Mouse (Mus musculus) hindbrain, embryonic 13.5 days (tissue): Measurements from ENCODE around the gene Ambra1. TPM values are rescaled to one million over a fixed set of nuclear protein-coding genes. Genes with fewer than 3 reads are reported as not detected.

Experiments used
- ATAC-seq: fragments of 200-750 bp; cut with Nextera tagmentation; 2 replicates; pipeline ENCODE4 v1.8.0; 2017; ENCODE audit warnings: moderate TSS enrichment; ENCODE audit not compliant: low FRiP score
- H3K27ac ChIP-seq: fragments of 300-500 bp; sonication (generic); 2 replicates; pipeline ENCODE4 v1.5.1; 2015; ENCODE audit warnings: inconsistent platforms, mild to moderate bottlenecking, moderate library complexity
- H3K27me3 ChIP-seq: fragments of 300-500 bp; sonication (generic); 2 replicates; pipeline ENCODE4 v1.6.1; 2015; ENCODE audit warnings: mild to moderate bottlenecking, inconsistent platforms
- H3K36me3 ChIP-seq: fragments of 300-500 bp; sonication (generic); 2 replicates; pipeline ENCODE4 v1.6.1; 2015; ENCODE audit warnings: mild to moderate bottlenecking, inconsistent platforms
- H3K4me1 ChIP-seq: fragments of 300-500 bp; sonication (generic); replicated peaks from 2 replicates; pipeline ENCODE4 v1.6.1; 2015; ENCODE audit warnings: inconsistent platforms
- H3K4me2 ChIP-seq: fragments of 300-500 bp; sonication (generic); 2 replicates; pipeline ENCODE4 v1.6.1; 2015; ENCODE audit warnings: inconsistent platforms, mild to moderate bottlenecking, moderate library complexity
- H3K4me3 ChIP-seq: fragments of 300-500 bp; sonication (generic); 2 replicates; pipeline ENCODE4 v1.5.1; 2015; ENCODE audit warnings: mild to moderate bottlenecking, inconsistent platforms
- H3K9ac ChIP-seq: fragments of 300-500 bp; sonication (generic); 2 replicates; pipeline ENCODE4 v1.6.1; 2015; ENCODE audit warnings: mild to moderate bottlenecking, inconsistent platforms
- H3K9me3 ChIP-seq: fragments of 300-500 bp; sonication (generic); 2 replicates; pipeline ENCODE4 v1.6.1; 2016; ENCODE audit warnings: inconsistent platforms
- WGBS: fragments of 180-500 bp; shearing (Covaris S2); methylation state at CpG from one replicate; pipeline ENCODE4 v1.1.7; 2015; 5-methylcytosine and 5-hydroxymethylcytosine counted together
- polyA plus RNA-seq: library from polyadenylated mRNA; unstranded; fragments of >200 nt; fragmentation: Nextera tagmentation; extraction: Ambion mirVana; gene quantifications from 2 replicates; pipeline ENCODE4 v1.2.1, GENCODE M21; 2015

The Ambra1 gene
- polyA plus RNA-seq, 1 experiment from 2014 or later, result 21.8 TPM

- H3K9ac ChIP-seq, result no peak overlapping the region
- H3K4me2 ChIP-seq, result no peak overlapping the region
- H3K4me1 ChIP-seq, result peaks cover 55% of the 10 kb centered on the region
- ATAC-seq, result no peak
- no peak overlapping the region for H3K4me3 ChIP-seq
- H3K27ac ChIP-seq, result no peak overlapping the region
- H3K9me3 ChIP-seq, result no peaks in the 10 kb centered on the region
- peaks cover 60% of the 10 kb centered on the region for H3K36me3 ChIP-seq
- 0 out of 2 replicates have a peak, but pooled peaks cover 1% of the 10 kb centered on the region for H3K27me3 ChIP-seq
- 48% methylated on average over 8 of the region's 8 CpGs for WGBS
These were observed 204.1 kb downstream of the Ambra1 start for GRCm38 (mm10) chr2:91934016-91934415.

- no peak for ATAC-seq
- Histone ChIP-seq H3K4me1 (peaks cover 47% of the 10 kb centered on the region), H3K27ac (no peak overlapping the region), H3K27me3 (no peaks in the 10 kb centered on the region), H3K4me2 (no peak overlapping the region), H3K4me3 (no peak overlapping the region), H3K9ac (peak overlapping the region; percentile 13; the same call in 1 of the 2 replicates), H3K9me3 (no peaks in the 10 kb centered on the region), H3K36me3 (peaks cover 69% of the 10 kb centered on the region)
- 86% methylated on average over 9 of the region's 9 CpGs for WGBS
These were observed 205.0 kb downstream of the Ambra1 start for GRCm38 (mm10) chr2:91934826-91935525.

GRCm38 (mm10) chr2:91936154-91936553 is 206.2 kb downstream of the Ambra1 start:
- Histone ChIP-seq H3K4me1 (peaks cover 35% of the 10 kb centered on the region), H3K4me3 (no peak overlapping the region), H3K27me3 (no peaks in the 10 kb centered on the region), H3K27ac (no peak overlapping the region), H3K9me3 (no peaks in the 10 kb centered on the region), H3K36me3 (peaks cover 78% of the 10 kb centered on the region), H3K9ac (0 out of 2 replicates have a peak overlapping the region, but pooled peaks have one; percentile 19), H3K4me2 (no peak overlapping the region)
- ATAC-seq, result no peak
- WGBS, result 87% methylated on average over 7 of the region's 7 CpGs

- WGBS, result 87% methylated on average over 15 of the region's 15 CpGs
- Histone ChIP-seq H3K4me3 (no peak overlapping the region), H3K27me3 (no peaks in the 10 kb centered on the region), H3K36me3 (peaks cover 69% of the 10 kb centered on the region), H3K27ac (no peak overlapping the region), H3K9me3 (no peaks in the 10 kb centered on the region), H3K4me1 (peaks cover 6% of the 10 kb centered on the region; the same call in 1 of the 2 replicates), H3K9ac (no peak overlapping the region; the same call in 1 of the 2 replicates), H3K4me2 (no peak overlapping the region)
- ATAC-seq, result no peak
These were observed 209.5 kb downstream of the Ambra1 start for GRCm38 (mm10) chr2:91939303-91939935.

GRCm38 (mm10) chr2:91942356-91942755 is 212.4 kb downstream of the Ambra1 start:
- peaks cover 22% of the 10 kb centered on the region for H3K4me1 ChIP-seq
- WGBS, result 84% methylated on average over 6 of the region's 6 CpGs
- no peaks in the 10 kb centered on the region for H3K9me3 ChIP-seq
- no peak overlapping the region for H3K27ac ChIP-seq
- H3K9ac ChIP-seq, result no peak overlapping the region
- H3K27me3 ChIP-seq, result peaks cover 3% of the 10 kb centered on the region; the same call in 1 of the 2 replicates
- ATAC-seq, result no peak
- H3K36me3 ChIP-seq, result peaks cover 40% of the 10 kb centered on the region
- no peak overlapping the region for H3K4me3 ChIP-seq
- H3K4me2 ChIP-seq, result no peak overlapping the region

- no peak overlapping the region for H3K27ac ChIP-seq
- no peaks in the 10 kb centered on the region for H3K9me3 ChIP-seq
- peak; percentile 73 for ATAC-seq
- H3K4me2 ChIP-seq, result no peak overlapping the region
- peaks cover 3% of the 10 kb centered on the region; the same call in 1 of the 2 replicates for H3K27me3 ChIP-seq
- H3K36me3 ChIP-seq, result peaks cover 20% of the 10 kb centered on the region
- peak overlapping the region; percentile 14; the same call in 1 of the 2 replicates for H3K9ac ChIP-seq
- no peak overlapping the region for H3K4me3 ChIP-seq
- peaks cover 41% of the 10 kb centered on the region for H3K4me1 ChIP-seq
- WGBS, result 49% methylated on average over 13 of the region's 13 CpGs
These were observed 214.4 kb downstream of the Ambra1 start for GRCm38 (mm10) chr2:91944170-91944950.

- 85% methylated on average over 18 of the region's 18 CpGs for WGBS
These were observed 215.5 kb downstream of the Ambra1 start, which contains the start of gene Gm9821 for GRCm38 (mm10) chr2:91945483-91945882. Gene Gm9821 (plus strand): TSS chr2:91945703.

GRCm38 (mm10) chr2:91946836-91947235 is 216.9 kb downstream of the Ambra1 start:
- H3K4me1 ChIP-seq, result peaks cover 56% of the 10 kb centered on the region
- no peak for ATAC-seq
- H3K4me3 ChIP-seq, result no peak overlapping the region
- WGBS, result 58% methylated on average over 6 of the region's 6 CpGs
- H3K9me3 ChIP-seq, result no peaks in the 10 kb centered on the region
- 0 out of 2 replicates have a peak overlapping the region, but pooled peaks have one; percentile 24 for H3K9ac ChIP-seq
- H3K36me3 ChIP-seq, result peaks cover 3% of the 10 kb centered on the region
- 0 out of 2 replicates have a peak overlapping the region, but pooled peaks have one; percentile 18 for H3K27ac ChIP-seq
- no peak overlapping the region for H3K4me2 ChIP-seq
- H3K27me3 ChIP-seq, result peaks cover 3% of the 10 kb centered on the region; the same call in 1 of the 2 replicates

More at GRCm38 (mm10) chr2:91945483-91945882, 215.5 kb downstream of the Ambra1 start, which contains the start of gene Gm9821:
- Histone ChIP-seq H3K27ac (no peak within 1 kb of the TSS), H3K9me3 (no peaks in the 10 kb centered on the region), H3K4me1 (peaks cover 52% of the 10 kb centered on the region), H3K36me3 (peaks cover 10% of the 10 kb centered on the region), H3K4me2 (no peak within 1 kb of the TSS), H3K27me3 (peaks cover 3% of the 10 kb centered on the region; the same call in 1 of the 2 replicates), H3K9ac (no peak within 1 kb of the TSS), H3K4me3 (no peak within 1 kb of the TSS)
- ATAC-seq, result no peak

- no peak for ATAC-seq
- Histone ChIP-seq H3K36me3 (no peaks in the 10 kb centered on the region), H3K27me3 (peaks cover 3% of the 10 kb centered on the region; the same call in 1 of the 2 replicates), H3K4me2 (no peak overlapping the region), H3K4me3 (no peak overlapping the region), H3K9me3 (no peaks in the 10 kb centered on the region), H3K4me1 (peaks cover 56% of the 10 kb centered on the region), H3K27ac (peak overlapping the region; percentile 76), H3K9ac (peak overlapping the region; percentile 46; the same call in 1 of the 2 replicates)
- 51% methylated on average over 11 of the region's 11 CpGs for WGBS
These were observed 217.6 kb downstream of the Ambra1 start for GRCm38 (mm10) chr2:91947397-91948150.

GRCm38 (mm10) chr2:91948151-91948509 is 218.2 kb downstream of the Ambra1 start:
- ATAC-seq, result no peak
- Histone ChIP-seq H3K27me3 (peaks cover 3% of the 10 kb centered on the region; the same call in 1 of the 2 replicates), H3K9ac (0 out of 2 replicates have a peak overlapping the region, but pooled peaks have one; percentile 46), H3K4me2 (no peak overlapping the region), H3K9me3 (no peaks in the 10 kb centered on the region), H3K4me1 (peaks cover 56% of the 10 kb centered on the region), H3K36me3 (no peaks in the 10 kb centered on the region), H3K27ac (peak overlapping the region; percentile 76), H3K4me3 (no peak overlapping the region)
- WGBS, result 76% methylated on average over 6 of the region's 6 CpGs

GRCm38 (mm10) chr2:91948792-91949241 is 218.9 kb downstream of the Ambra1 start:
- H3K36me3 ChIP-seq, result no peaks in the 10 kb centered on the region
- H3K9me3 ChIP-seq, result no peaks in the 10 kb centered on the region
- no peak overlapping the region for H3K27ac ChIP-seq
- no peak overlapping the region for H3K9ac ChIP-seq
- no peak overlapping the region for H3K4me3 ChIP-seq
- WGBS, result 67% methylated on average over 3 of the region's 3 CpGs
- ATAC-seq, result no peak
- H3K4me2 ChIP-seq, result no peak overlapping the region
- peaks cover 3% of the 10 kb centered on the region; the same call in 1 of the 2 replicates for H3K27me3 ChIP-seq
- H3K4me1 ChIP-seq, result peaks cover 60% of the 10 kb centered on the region
